Mouse (Mus musculus): ENCODE measurements around the gene Gm5741. TPM values are rescaled to one million over a fixed set of nuclear protein-coding genes. Genes with fewer than 3 reads are reported as not detected.

The Gm5741 gene
- polyA plus RNA-seq, 1 experiment from 2014 or later = 0.76 TPM

- ATAC-seq (ENCODE audit: low FRiP score, low read depth) = peak; percentile 93
- 5% methylated on average over 30 of the region's 30 CpGs for WGBS
These were observed 42.5 kb downstream of the Gm5741 start, which contains the start of gene Asna1 for GRCm38 (mm10) chr8:85025098-85025932. Gene Asna1 (minus strand): TSS chr8:85025281.

GRCm38 (mm10) chr8:85023846-85024245 is 43.9 kb downstream of the Gm5741 start:
- 95% methylated on average over 3 of the region's 3 CpGs for WGBS
- H3K4me1 ChIP-seq = peaks cover 29% of the 10 kb centered on the region
- H3K27ac ChIP-seq = no peak overlapping the region
- H3K27me3 ChIP-seq = no peaks in the 10 kb centered on the region
- H3K36me3 ChIP-seq = peaks cover 51% of the 10 kb centered on the region
- H3K9me3 ChIP-seq = no peaks in the 10 kb centered on the region
- H3K9ac ChIP-seq = no peak overlapping the region
- H3K4me2 ChIP-seq (replicated peaks) = peak overlapping the region; percentile 94
- H3K4me3 ChIP-seq = peak overlapping the region; percentile 99
- ATAC-seq (ENCODE audit: low FRiP score, low read depth) = no peak

More at GRCm38 (mm10) chr8:85025098-85025932, 42.5 kb downstream of the Gm5741 start, which contains the start of gene Asna1:
- H3K9ac ChIP-seq = peak within 1 kb of the TSS; percentile 78
- H3K36me3 ChIP-seq = peaks cover 49% of the 10 kb centered on the region
- no peaks in the 10 kb centered on the region for H3K9me3 ChIP-seq
- H3K27ac ChIP-seq = peak within 1 kb of the TSS; percentile 72
- H3K4me3 ChIP-seq = peak within 1 kb of the TSS; percentile 99
- peak within 1 kb of the TSS; percentile 94 for H3K4me2 ChIP-seq (replicated peaks)
- H3K4me1 ChIP-seq = peaks cover 33% of the 10 kb centered on the region
- no peaks in the 10 kb centered on the region for H3K27me3 ChIP-seq

DNA sequence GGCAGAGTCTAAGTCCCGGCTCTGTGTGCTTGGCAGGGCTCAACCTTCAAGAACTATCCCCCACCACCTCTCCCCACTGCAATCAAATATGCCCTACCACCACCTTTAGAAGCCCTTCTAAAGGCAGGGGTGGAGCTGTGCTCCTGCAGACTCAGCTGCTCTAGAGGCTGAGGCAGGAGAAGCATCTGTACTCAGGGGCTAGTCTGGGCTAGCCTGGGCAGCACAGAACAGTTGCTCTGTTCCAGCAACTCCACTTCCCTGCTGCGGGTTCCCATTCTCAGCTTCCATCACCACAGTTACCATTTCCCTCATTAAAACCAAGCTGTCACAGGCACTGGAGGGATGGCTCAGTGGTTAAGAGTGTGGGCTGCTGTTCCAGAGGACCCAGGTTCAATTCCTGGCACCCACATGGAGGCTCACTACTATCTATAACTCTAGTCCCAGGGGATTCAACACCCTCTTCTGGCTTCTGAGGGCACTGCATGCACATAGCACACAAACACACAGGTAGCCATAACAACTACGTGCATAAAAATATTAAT is 46.2 kb downstream of the Gm5741 start:
- H3K9me3 ChIP-seq = no peaks in the 10 kb centered on the region
- peaks cover 18% of the 10 kb centered on the region for H3K4me1 ChIP-seq
- no peaks in the 10 kb centered on the region for H3K27me3 ChIP-seq
- H3K9ac ChIP-seq = no peak overlapping the region
- WGBS = 95% methylated on average over 3 of the region's 3 CpGs
- no peak overlapping the region for H3K4me3 ChIP-seq
- peaks cover 70% of the 10 kb centered on the region for H3K36me3 ChIP-seq
- H3K4me2 ChIP-seq (replicated peaks) = no peak overlapping the region
- ATAC-seq (ENCODE audit: low FRiP score, low read depth) = no peak
- H3K27ac ChIP-seq = no peak overlapping the region

Small RNAs within 50 kb of the gene (microRNA-seq; reads per million reads assigned to microRNA genes)
- 1.9 reads per million, percentile 3 among the genes with 10 or more reads in this experiment for gene Gm23388
- not detected for gene Mir7070

Other genes starting within 250 kb of the Gm5741 start
- gene Dand5, start 245.2 kb downstream of the Gm5741 start, polyA plus RNA-seq (2015; fragmentation: Nextera tagmentation; extraction: Ambion mirVana) = 6.3 TPM in 2 replicates
- gene Gadd45gip1, start 236.5 kb downstream of the Gm5741 start, polyA plus RNA-seq (2015; fragmentation: Nextera tagmentation; extraction: Ambion mirVana) = 48.1 and 48.4 TPM in 2 replicates
- 106 TPM in 2 replicates for gene Rad23a, start 227.3 kb downstream of the Gm5741 start, polyA plus RNA-seq (2015; fragmentation: Nextera tagmentation; extraction: Ambion mirVana)
- 943 and 1,018 TPM in 2 replicates for gene Calr, start 221.0 kb downstream of the Gm5741 start, polyA plus RNA-seq (2015; fragmentation: Nextera tagmentation; extraction: Ambion mirVana)
- gene Farsa, start 211.0 kb downstream of the Gm5741 start, polyA plus RNA-seq (2015; fragmentation: Nextera tagmentation; extraction: Ambion mirVana) = 108 and 109 TPM in 2 replicates
- gene Syce2, start 195.9 kb downstream of the Gm5741 start, polyA plus RNA-seq (2015; fragmentation: Nextera tagmentation; extraction: Ambion mirVana) = 82.7 and 92.5 TPM in 2 replicates
- 41.7 and 42.1 TPM in 2 replicates for gene Gcdh, start 174.1 kb downstream of the Gm5741 start, polyA plus RNA-seq (2015; fragmentation: Nextera tagmentation; extraction: Ambion mirVana)
- gene Klf1, start 166.1 kb downstream of the Gm5741 start, polyA plus RNA-seq (2015; fragmentation: Nextera tagmentation; extraction: Ambion mirVana) = 2.4 and 4.4 TPM in 2 replicates
- gene Dnase2a, start 159.4 kb downstream of the Gm5741 start, polyA plus RNA-seq (2015; fragmentation: Nextera tagmentation; extraction: Ambion mirVana) = 16.4 and 18.5 TPM in 2 replicates
- gene Mast1, start 130.6 kb downstream of the Gm5741 start, polyA plus RNA-seq (2015; fragmentation: Nextera tagmentation; extraction: Ambion mirVana) = 0.32 and 0.55 TPM in 2 replicates
- gene Rtbdn, start 121.0 kb downstream of the Gm5741 start, polyA plus RNA-seq (2015; fragmentation: Nextera tagmentation; extraction: Ambion mirVana) = 0.20 and 0.47 TPM in 2 replicates
- gene Gm49661, start 98.5 kb downstream of the Gm5741 start, polyA plus RNA-seq (2015; fragmentation: Nextera tagmentation; extraction: Ambion mirVana) = not detected in 2 replicates
- 961 and 978 TPM in 2 replicates for gene Prdx2, start 98.4 kb downstream of the Gm5741 start, polyA plus RNA-seq (2015; fragmentation: Nextera tagmentation; extraction: Ambion mirVana)
- gene Rnaseh2a, start 98.2 kb downstream of the Gm5741 start, polyA plus RNA-seq (2015; fragmentation: Nextera tagmentation; extraction: Ambion mirVana) = 90.9 and 93.2 TPM in 2 replicates
- 8.2 and 8.4 TPM in 2 replicates for gene Junb, start 89.3 kb downstream of the Gm5741 start, polyA plus RNA-seq (2015; fragmentation: Nextera tagmentation; extraction: Ambion mirVana)
- 18.6 and 18.8 TPM in 2 replicates for gene Hook2, start 77.4 kb downstream of the Gm5741 start, polyA plus RNA-seq (2015; fragmentation: Nextera tagmentation; extraction: Ambion mirVana)
- not detected in 2 replicates for gene Best2, start 53.5 kb downstream of the Gm5741 start, polyA plus RNA-seq (2015; fragmentation: Nextera tagmentation; extraction: Ambion mirVana)
- gene Asna1, start 42.7 kb downstream of the Gm5741 start, polyA plus RNA-seq (2015; fragmentation: Nextera tagmentation; extraction: Ambion mirVana) = 132 TPM in 2 replicates
- 114 and 132 TPM in 2 replicates for gene Trir, start 41.2 kb downstream of the Gm5741 start, polyA plus RNA-seq (2015; fragmentation: Nextera tagmentation; extraction: Ambion mirVana)
- gene Tnpo2, start 31.1 kb downstream of the Gm5741 start, polyA plus RNA-seq (2015; fragmentation: Nextera tagmentation; extraction: Ambion mirVana) = 31.0 and 32.2 TPM in 2 replicates
- gene Fbxw9, start 7.9 kb downstream of the Gm5741 start, polyA plus RNA-seq (2015; fragmentation: Nextera tagmentation; extraction: Ambion mirVana) = 31.6 and 32.2 TPM in 2 replicates
- 60.0 and 60.5 TPM in 2 replicates for gene Dhps, start 3.8 kb upstream of the Gm5741 start, polyA plus RNA-seq (2015; fragmentation: Nextera tagmentation; extraction: Ambion mirVana)
- 111 and 127 TPM in 2 replicates for gene Wdr83os, start 12.8 kb upstream of the Gm5741 start, polyA plus RNA-seq (2015; fragmentation: Nextera tagmentation; extraction: Ambion mirVana)
- gene Wdr83, start 13.3 kb upstream of the Gm5741 start, polyA plus RNA-seq (2015; fragmentation: Nextera tagmentation; extraction: Ambion mirVana) = 43.0 and 45.1 TPM in 2 replicates
- 29.2 and 32.2 TPM in 2 replicates for gene Man2b1, start 15.3 kb upstream of the Gm5741 start, polyA plus RNA-seq (2015; fragmentation: Nextera tagmentation; extraction: Ambion mirVana)
- gene Zfp791, start 55.1 kb upstream of the Gm5741 start, polyA plus RNA-seq (2015; fragmentation: Nextera tagmentation; extraction: Ambion mirVana) = 2.7 and 3.4 TPM in 2 replicates
- not detected in 2 replicates for gene Cks1brt, start 83.9 kb upstream of the Gm5741 start, polyA plus RNA-seq (2015; fragmentation: Nextera tagmentation; extraction: Ambion mirVana)
- gene Olfr371, start 158.0 kb upstream of the Gm5741 start, polyA plus RNA-seq (2015; fragmentation: Nextera tagmentation; extraction: Ambion mirVana) = not detected in 2 replicates
- gene Orc6, start 231.7 kb upstream of the Gm5741 start, polyA plus RNA-seq (2015; fragmentation: Nextera tagmentation; extraction: Ambion mirVana) = 109 and 116 TPM in 2 replicates
- 128 and 136 TPM in 2 replicates for gene Vps35, start 231.8 kb upstream of the Gm5741 start, polyA plus RNA-seq (2015; fragmentation: Nextera tagmentation; extraction: Ambion mirVana)